Mouse (Mus musculus) MN1 (cell line): ENCODE data around the gene Gm266.
A peak's percentile ranks its signal among the peaks of the same experiment; 100 is the strongest.

Experiments
- DNase-seq: peaks from one replicate; pipeline ENCODE4 v3.0.0-alpha.2; 2016; ENCODE audit warnings: low spot score

The Gm266 gene

GRCm38 (mm10) chr12:111454021-111454420, 31.6 kb downstream of the Gm266 start:
- no peak for DNase-seq

GRCm38 (mm10) chr12:111451561-111451960, 34.1 kb downstream of the Gm266 start:
- no peak for DNase-seq

GRCm38 (mm10) chr12:111450359-111450758, 35.3 kb downstream of the Gm266 start:
- DNase-seq, result peak; percentile 47

- peak; percentile 70 for DNase-seq
Observed at GRCm38 (mm10) chr12:111448931-111449705, 36.5 kb downstream of the Gm266 start.

GRCm38 (mm10) chr12:111447898-111448760, 37.5 kb downstream of the Gm266 start:
- DNase-seq, result no peak

GRCm38 (mm10) chr12:111447350-111447749, 38.3 kb downstream of the Gm266 start:
- DNase-seq, result no peak

- DNase-seq, result no peak
Observed at GRCm38 (mm10) chr12:111446745-111447144, 38.9 kb downstream of the Gm266 start.

GRCm38 (mm10) chr12:111445890-111446613, 39.6 kb downstream of the Gm266 start:
- DNase-seq, result no peak

GRCm38 (mm10) chr12:111445161-111445889, 40.3 kb downstream of the Gm266 start:
- no peak for DNase-seq

GRCm38 (mm10) chr12:111443921-111444831, 41.4 kb downstream of the Gm266 start:
- DNase-seq, result no peak

GRCm38 (mm10) chr12:111443011-111443870, 42.4 kb downstream of the Gm266 start:
- DNase-seq, result no peak

- peak; percentile 76 for DNase-seq
Observed at GRCm38 (mm10) chr12:111442309-111443010, 43.2 kb downstream of the Gm266 start, which contains the start of gene Tnfaip2. Tnfaip2 (plus strand) TSS chr12:111442469.

GRCm38 (mm10) chr12:111441523-111441922, 44.1 kb downstream of the Gm266 start:
- no peak for DNase-seq

GRCm38 (mm10) chr12:111440701-111441373, 44.8 kb downstream of the Gm266 start:
- no peak for DNase-seq

- no peak for DNase-seq
Observed at GRCm38 (mm10) chr12:111438850-111439249, 46.8 kb downstream of the Gm266 start.

GRCm38 (mm10) chr12:111437222-111437900, 48.3 kb downstream of the Gm266 start:
- DNase-seq, result no peak

GRCm38 (mm10) chr12:111436640-111437039, 49.0 kb downstream of the Gm266 start:
- no peak for DNase-seq

- DNase-seq, result no peak
Observed at GRCm38 (mm10) chr12:111436170-111436569, 49.5 kb downstream of the Gm266 start.
